Mouse (Mus musculus): ENCODE results near the gene Dnttip1. TPM values are rescaled to one million over a fixed set of nuclear protein-coding genes. Genes with fewer than 3 reads are reported as not detected.

Dnttip1 gene
- total and polyA plus RNA-seq, 2 experiments from 2014 or later = 24.9 to 53.9 TPM

GRCm38 (mm10) chr2:164752454-164752853 is 6.7 kb downstream of the Dnttip1 start:
- Histone ChIP-seq H3K4me2 (ENCODE audit: low read depth, low read length) (no peak overlapping the region), H3K27me3 (ENCODE audit: insufficient read depth, low read length) (no peaks in the 10 kb centered on the region), H3K27ac (no peak overlapping the region), H3K4me1 (ENCODE audit: insufficient read depth, low read length) (no peaks in the 10 kb centered on the region), H3K9me3 (ENCODE audit: low read length) (no peaks in the 10 kb centered on the region), H3K4me3 (ENCODE audit: low read length) (no peak overlapping the region), H3K9ac (replicated peaks; ENCODE audit: low read length) (no peak overlapping the region), H3K36me3 (ENCODE audit: insufficient read depth, low read length) (peaks cover 54% of the 10 kb centered on the region)
- 88% methylated on average over 2 of the region's 2 CpGs for WGBS
- TF ChIP-seq CTCF (IDR thresholded peaks at IDR 0.05; ENCODE audit: low read depth) = no peak
- ATAC-seq (no peak), DNase-seq (ENCODE audit: low spot score) (no peak)

GRCm38 (mm10) chr2:164754105-164754504 is 8.3 kb downstream of the Dnttip1 start:
- WGBS = 91% methylated on average over 11 of the region's 11 CpGs
- no peaks in the 10 kb centered on the region for H3K27me3 ChIP-seq (ENCODE audit: insufficient read depth, low read length)

GRCm38 (mm10) chr2:164754800-164755199 is 9.0 kb downstream of the Dnttip1 start:
- Histone ChIP-seq H3K4me2 (ENCODE audit: low read depth, low read length) (no peak overlapping the region), H3K4me1 (ENCODE audit: insufficient read depth, low read length) (no peaks in the 10 kb centered on the region), H3K36me3 (ENCODE audit: insufficient read depth, low read length) (peaks cover 71% of the 10 kb centered on the region), H3K27me3 (ENCODE audit: insufficient read depth, low read length) (no peaks in the 10 kb centered on the region), H3K9ac (replicated peaks; ENCODE audit: low read length) (no peak overlapping the region), H3K9me3 (ENCODE audit: low read length) (no peaks in the 10 kb centered on the region), H3K27ac (no peak overlapping the region), H3K4me3 (ENCODE audit: low read length) (no peak overlapping the region)
- no peak for DNase-seq (ENCODE audit: low spot score)
- no peak for TF ChIP-seq CTCF (IDR thresholded peaks at IDR 0.05; ENCODE audit: low read depth)
- 84% methylated on average over 2 of the region's 2 CpGs for WGBS
- ATAC-seq = no peak

More at GRCm38 (mm10) chr2:164754105-164754504, 8.3 kb downstream of the Dnttip1 start:
- Histone ChIP-seq H3K4me1 (ENCODE audit: insufficient read depth, low read length) (no peaks in the 10 kb centered on the region), H3K4me3 (ENCODE audit: low read length) (no peak overlapping the region), H3K27ac (no peak overlapping the region), H3K36me3 (ENCODE audit: insufficient read depth, low read length) (peaks cover 70% of the 10 kb centered on the region), H3K9me3 (ENCODE audit: low read length) (no peaks in the 10 kb centered on the region), H3K9ac (replicated peaks; ENCODE audit: low read length) (no peak overlapping the region), H3K4me2 (ENCODE audit: low read depth, low read length) (no peak overlapping the region)
- no peak for ATAC-seq
- no peak for DNase-seq (ENCODE audit: low spot score)
- no peak for TF ChIP-seq CTCF (IDR thresholded peaks at IDR 0.05; ENCODE audit: low read depth)

- Histone ChIP-seq H3K9ac (replicated peaks; ENCODE audit: low read length) (no peak overlapping the region), H3K27me3 (ENCODE audit: insufficient read depth, low read length) (no peaks in the 10 kb centered on the region), H3K36me3 (ENCODE audit: insufficient read depth, low read length) (peaks cover 73% of the 10 kb centered on the region), H3K4me1 (ENCODE audit: insufficient read depth, low read length) (no peaks in the 10 kb centered on the region), H3K9me3 (ENCODE audit: low read length) (no peaks in the 10 kb centered on the region), H3K27ac (no peak overlapping the region), H3K4me2 (ENCODE audit: low read depth, low read length) (no peak overlapping the region), H3K4me3 (ENCODE audit: low read length) (no peak overlapping the region)
- no peak for TF ChIP-seq CTCF (IDR thresholded peaks at IDR 0.05; ENCODE audit: low read depth)
- ATAC-seq = no peak
- 90% methylated on average over 9 of the region's 11 CpGs for WGBS
- no peak for DNase-seq (ENCODE audit: low spot score)
Observed at GRCm38 (mm10) chr2:164757841-164758240, 12.1 kb downstream of the Dnttip1 start.

GRCm38 (mm10) chr2:164758692-164759091 is 12.9 kb downstream of the Dnttip1 start:
- TF ChIP-seq CTCF (IDR thresholded peaks at IDR 0.05; ENCODE audit: low read depth) = no peak
- H3K9me3 ChIP-seq (ENCODE audit: low read length) = no peaks in the 10 kb centered on the region
- no peak overlapping the region for H3K9ac ChIP-seq (replicated peaks; ENCODE audit: low read length)
- no peak overlapping the region for H3K27ac ChIP-seq
- no peak for ATAC-seq
- peaks cover 72% of the 10 kb centered on the region for H3K36me3 ChIP-seq (ENCODE audit: insufficient read depth, low read length)
- 91% methylated on average over 1 of the region's 1 CpGs for WGBS
- DNase-seq (ENCODE audit: low spot score) = no peak
- no peak overlapping the region for H3K4me2 ChIP-seq (ENCODE audit: low read depth, low read length)
- H3K4me3 ChIP-seq (ENCODE audit: low read length) = no peak overlapping the region
- H3K27me3 ChIP-seq (ENCODE audit: insufficient read depth, low read length) = no peaks in the 10 kb centered on the region
- H3K4me1 ChIP-seq (ENCODE audit: insufficient read depth, low read length) = no peaks in the 10 kb centered on the region

- 87% methylated on average over 4 of the region's 4 CpGs for WGBS
- no peaks in the 10 kb centered on the region for H3K4me1 ChIP-seq (ENCODE audit: insufficient read depth, low read length)
- H3K36me3 ChIP-seq (ENCODE audit: insufficient read depth, low read length) = peaks cover 61% of the 10 kb centered on the region
- H3K4me3 ChIP-seq (ENCODE audit: low read length) = no peak overlapping the region
- H3K9me3 ChIP-seq (ENCODE audit: low read length) = no peaks in the 10 kb centered on the region
- H3K4me2 ChIP-seq (ENCODE audit: low read depth, low read length) = no peak overlapping the region
- no peak for DNase-seq (ENCODE audit: low spot score)
- no peak for ATAC-seq
- H3K27me3 ChIP-seq (ENCODE audit: insufficient read depth, low read length) = no peaks in the 10 kb centered on the region
- no peak overlapping the region for H3K9ac ChIP-seq (replicated peaks; ENCODE audit: low read length)
- TF ChIP-seq CTCF (IDR thresholded peaks at IDR 0.05; ENCODE audit: low read depth) = no peak
- peak overlapping the region; percentile 51; the same call in 1 of the 2 replicates for H3K27ac ChIP-seq
Observed at GRCm38 (mm10) chr2:164760059-164760833, 14.5 kb downstream of the Dnttip1 start.

GRCm38 (mm10) chr2:164761502-164761901 is 15.7 kb downstream of the Dnttip1 start:
- no peak overlapping the region for H3K9ac ChIP-seq (replicated peaks; ENCODE audit: low read length)
- no peak for TF ChIP-seq CTCF (IDR thresholded peaks at IDR 0.05; ENCODE audit: low read depth)
- DNase-seq (ENCODE audit: low spot score) (peak; percentile 51), ATAC-seq (peak; percentile 53; the same call in 1 of the 2 replicates)
- H3K4me3 ChIP-seq (ENCODE audit: low read length) = no peak overlapping the region
- H3K27ac ChIP-seq = peak overlapping the region; percentile 51
- H3K27me3 ChIP-seq (ENCODE audit: insufficient read depth, low read length) = no peaks in the 10 kb centered on the region
- no peak overlapping the region for H3K4me2 ChIP-seq (ENCODE audit: low read depth, low read length)
- H3K9me3 ChIP-seq (ENCODE audit: low read length) = no peaks in the 10 kb centered on the region
- H3K4me1 ChIP-seq (ENCODE audit: insufficient read depth, low read length) = no peaks in the 10 kb centered on the region
- H3K36me3 ChIP-seq (ENCODE audit: insufficient read depth, low read length) = peaks cover 61% of the 10 kb centered on the region
- WGBS = 79% methylated on average over 2 of the region's 2 CpGs
